Mouse (Mus musculus): ENCODE measurements around the gene Dnase1l3. TPM values are rescaled to one million over a fixed set of nuclear protein-coding genes. Genes with fewer than 3 reads are reported as not detected.

The Dnase1l3 gene
- total and polyA plus RNA-seq, 2 experiments from 2014 or later = 0.07 TPM; not detected in 1

DNA sequence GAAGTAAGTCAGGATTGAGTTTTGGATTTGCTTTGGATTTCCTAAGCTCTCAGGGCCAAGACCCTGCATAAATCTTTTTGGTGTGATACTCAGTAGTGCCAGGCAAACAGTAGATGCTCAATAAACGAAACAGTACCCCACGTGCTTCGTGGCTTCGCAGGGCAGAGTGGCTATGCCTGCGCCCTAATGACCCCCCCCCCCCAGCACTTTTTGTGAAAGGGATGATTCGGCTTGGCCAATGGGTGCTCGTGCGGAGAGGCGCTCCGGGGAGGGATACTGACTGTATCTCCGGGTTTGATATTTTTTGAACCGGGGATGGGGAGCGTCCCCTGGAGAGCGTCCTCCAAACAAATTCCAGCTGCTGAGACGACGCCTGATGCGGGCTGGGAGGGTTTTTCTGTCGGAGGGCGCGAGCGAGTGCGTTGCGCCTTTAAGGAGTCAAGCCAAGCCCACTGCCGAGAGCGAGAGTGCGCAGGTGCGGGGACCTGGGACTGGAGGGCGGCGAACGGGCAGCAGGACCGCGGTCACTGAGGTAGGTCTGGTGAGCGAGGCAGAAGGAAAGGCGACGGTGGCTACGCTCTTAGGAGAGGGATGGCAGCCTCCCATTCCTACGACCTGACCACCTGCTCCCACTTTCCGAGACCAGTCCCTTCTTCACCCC, 8.2 kb upstream of the Dnase1l3 start, which contains the start of gene Abhd6:
TSS of gene Abhd6 (plus strand) at position 471 of the 661 bp plus-strand sequence.
- Histone ChIP-seq H3K4me1 (ENCODE audit: insufficient read depth, low read length) (peaks cover 8% of the 10 kb centered on the region; the same call in 1 of the 2 replicates), H3K27me3 (ENCODE audit: insufficient read depth, low read length) (peaks cover 6% of the 10 kb centered on the region; the same call in 1 of the 2 replicates), H3K27ac (ENCODE audit: low read depth, low read length) (peak within 1 kb of the TSS; percentile 74), H3K36me3 (ENCODE audit: insufficient read depth, low read length) (no peaks in the 10 kb centered on the region), H3K4me3 (ENCODE audit: low read depth, low read length) (peak within 1 kb of the TSS; percentile 58), H3K9me3 (ENCODE audit: low read length) (no peaks in the 10 kb centered on the region), H3K9ac (replicated peaks; ENCODE audit: low read length, poor library complexity, severe bottlenecking) (peak within 1 kb of the TSS; percentile 55), H3K4me2 (ENCODE audit: low read depth, low read length, poor library complexity, severe bottlenecking) (peak within 1 kb of the TSS; percentile 83)
- TF ChIP-seq CTCF (IDR thresholded peaks at IDR 0.05) = no peak; the same call in 1 of the 2 replicates
- 1% methylated on average over 38 of the region's 38 CpGs for WGBS
- ATAC-seq (ENCODE audit: low FRiP score) = peak; percentile 92
- DNase-seq (ENCODE audit: low spot score) = peak; percentile 93

DNA sequence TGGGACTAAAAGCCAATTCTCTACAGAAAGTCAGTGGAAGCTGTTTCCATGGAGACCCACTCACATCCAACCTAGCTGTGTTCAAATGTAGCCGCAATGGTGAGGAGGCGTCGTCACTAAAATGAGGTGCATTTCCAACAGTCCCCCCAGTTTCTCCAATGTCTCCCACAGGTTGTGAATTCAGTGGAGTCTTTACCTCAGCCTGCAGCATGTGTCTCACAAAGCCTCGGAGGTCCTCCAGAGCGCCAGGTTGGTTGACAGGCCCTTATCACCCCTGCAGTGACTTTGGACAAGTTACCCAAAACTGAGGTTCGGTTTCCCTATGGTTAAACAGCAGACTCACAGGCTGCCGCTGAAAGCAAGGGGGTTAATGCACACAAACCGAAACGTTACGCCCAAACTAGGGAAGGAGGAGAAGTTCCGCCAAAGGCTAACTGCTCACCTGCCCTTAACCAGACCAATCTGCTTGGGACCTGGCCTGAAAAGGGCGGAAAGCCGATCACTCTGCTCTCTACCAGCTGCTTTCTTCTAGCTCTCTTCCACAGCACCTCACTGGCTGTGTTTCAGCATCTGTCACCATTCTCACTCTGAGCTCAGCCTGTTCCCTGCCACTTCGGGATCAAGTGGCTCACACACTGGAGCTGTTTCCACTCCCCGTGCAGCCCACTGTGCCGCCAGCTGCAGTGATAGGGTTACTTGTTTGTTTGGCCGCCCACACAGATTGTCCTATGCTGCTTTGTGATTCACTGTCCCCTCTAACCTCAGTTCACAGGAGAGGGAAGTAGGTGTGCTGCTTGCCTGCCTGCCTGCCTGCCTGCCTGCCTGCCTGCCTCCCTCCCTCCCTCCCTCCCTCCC, 6.7 kb upstream of the Dnase1l3 start:
- no peak overlapping the region for H3K4me3 ChIP-seq (ENCODE audit: low read depth, low read length)
- DNase-seq (ENCODE audit: low spot score) (no peak), ATAC-seq (ENCODE audit: low FRiP score) (no peak)
- no peaks in the 10 kb centered on the region for H3K36me3 ChIP-seq (ENCODE audit: insufficient read depth, low read length)
- H3K4me2 ChIP-seq (ENCODE audit: low read depth, low read length, poor library complexity, severe bottlenecking) = no peak overlapping the region; the same call in 1 of the 2 replicates
- H3K27ac ChIP-seq (ENCODE audit: low read depth, low read length) = no peak overlapping the region
- no peak overlapping the region for H3K9ac ChIP-seq (replicated peaks; ENCODE audit: low read length, poor library complexity, severe bottlenecking)
- WGBS = 25% methylated on average over 17 of the region's 17 CpGs
- peaks cover 6% of the 10 kb centered on the region; the same call in 1 of the 2 replicates for H3K27me3 ChIP-seq (ENCODE audit: insufficient read depth, low read length)
- no peaks in the 10 kb centered on the region for H3K9me3 ChIP-seq (ENCODE audit: low read length)
- H3K4me1 ChIP-seq (ENCODE audit: insufficient read depth, low read length) = peaks cover 8% of the 10 kb centered on the region; the same call in 1 of the 2 replicates
- TF ChIP-seq CTCF (IDR thresholded peaks at IDR 0.05) = no peak

DNA sequence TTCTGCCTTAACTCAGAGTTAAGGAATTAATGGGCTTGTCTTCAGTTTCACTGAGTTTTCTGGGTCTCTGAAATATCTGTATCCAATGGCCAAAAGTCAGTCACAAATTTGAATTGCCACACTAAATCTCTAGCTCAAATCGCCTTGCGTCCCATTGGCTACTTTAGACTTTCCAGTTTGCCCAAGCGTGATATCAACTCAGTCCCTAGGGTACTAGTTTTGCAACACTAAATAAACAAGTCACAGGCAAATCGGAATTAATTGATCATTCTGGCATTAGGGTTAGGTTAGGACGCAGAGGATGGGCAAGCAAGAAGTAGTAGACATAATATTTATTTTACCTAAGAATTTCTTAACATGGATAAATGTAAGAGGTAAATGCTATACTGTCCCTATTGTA, 5.9 kb upstream of the Dnase1l3 start:
- DNase-seq (ENCODE audit: low spot score) (no peak), ATAC-seq (ENCODE audit: low FRiP score) (no peak)
- no peak overlapping the region for H3K27ac ChIP-seq (ENCODE audit: low read depth, low read length)
- H3K4me3 ChIP-seq (ENCODE audit: low read depth, low read length) = no peak overlapping the region
- H3K9me3 ChIP-seq (ENCODE audit: low read length) = no peaks in the 10 kb centered on the region
- H3K27me3 ChIP-seq (ENCODE audit: insufficient read depth, low read length) = peaks cover 6% of the 10 kb centered on the region; the same call in 1 of the 2 replicates
- no peak for TF ChIP-seq CTCF (IDR thresholded peaks at IDR 0.05)
- no peak overlapping the region for H3K9ac ChIP-seq (replicated peaks; ENCODE audit: low read length, poor library complexity, severe bottlenecking)
- no peak overlapping the region for H3K4me2 ChIP-seq (ENCODE audit: low read depth, low read length, poor library complexity, severe bottlenecking)
- H3K4me1 ChIP-seq (ENCODE audit: insufficient read depth, low read length) = peaks cover 8% of the 10 kb centered on the region; the same call in 1 of the 2 replicates
- no peaks in the 10 kb centered on the region for H3K36me3 ChIP-seq (ENCODE audit: insufficient read depth, low read length)
- 88% methylated on average over 5 of the region's 5 CpGs for WGBS

DNA sequence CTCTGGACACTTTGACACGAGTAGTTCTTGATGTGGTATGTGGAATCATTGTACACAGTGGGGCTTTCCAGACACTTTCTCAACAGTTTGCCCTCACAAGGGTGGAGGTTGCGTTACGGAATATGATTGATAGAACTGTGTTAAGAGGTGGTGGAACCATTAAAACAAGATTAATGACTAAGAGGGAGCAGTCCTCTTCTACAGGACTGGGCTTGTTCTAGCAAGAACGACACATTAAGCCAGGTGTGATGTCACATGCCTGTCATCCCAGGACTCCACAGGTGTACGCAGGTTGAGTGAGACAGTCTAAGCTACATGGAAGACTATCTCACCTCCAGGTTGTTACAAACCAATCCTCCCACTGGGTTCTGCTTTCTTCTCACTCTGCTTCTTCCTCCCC, 5.1 kb upstream of the Dnase1l3 start:
- H3K9ac ChIP-seq (replicated peaks; ENCODE audit: low read length, poor library complexity, severe bottlenecking) = no peak overlapping the region
- no peak overlapping the region for H3K27ac ChIP-seq (ENCODE audit: low read depth, low read length)
- H3K4me2 ChIP-seq (ENCODE audit: low read depth, low read length, poor library complexity, severe bottlenecking) = no peak overlapping the region
- H3K4me3 ChIP-seq (ENCODE audit: low read depth, low read length) = no peak overlapping the region
- H3K9me3 ChIP-seq (ENCODE audit: low read length) = no peaks in the 10 kb centered on the region
- peaks cover 6% of the 10 kb centered on the region; the same call in 1 of the 2 replicates for H3K4me1 ChIP-seq (ENCODE audit: insufficient read depth, low read length)
- TF ChIP-seq CTCF (IDR thresholded peaks at IDR 0.05) = no peak
- H3K27me3 ChIP-seq (ENCODE audit: insufficient read depth, low read length) = peaks cover 6% of the 10 kb centered on the region; the same call in 1 of the 2 replicates
- H3K36me3 ChIP-seq (ENCODE audit: insufficient read depth, low read length) = no peaks in the 10 kb centered on the region
- 87% methylated on average over 5 of the region's 5 CpGs for whole genome bisulfite sequencing
- DNase-seq (ENCODE audit: low spot score) (no peak), ATAC-seq (ENCODE audit: low FRiP score) (no peak)

DNA sequence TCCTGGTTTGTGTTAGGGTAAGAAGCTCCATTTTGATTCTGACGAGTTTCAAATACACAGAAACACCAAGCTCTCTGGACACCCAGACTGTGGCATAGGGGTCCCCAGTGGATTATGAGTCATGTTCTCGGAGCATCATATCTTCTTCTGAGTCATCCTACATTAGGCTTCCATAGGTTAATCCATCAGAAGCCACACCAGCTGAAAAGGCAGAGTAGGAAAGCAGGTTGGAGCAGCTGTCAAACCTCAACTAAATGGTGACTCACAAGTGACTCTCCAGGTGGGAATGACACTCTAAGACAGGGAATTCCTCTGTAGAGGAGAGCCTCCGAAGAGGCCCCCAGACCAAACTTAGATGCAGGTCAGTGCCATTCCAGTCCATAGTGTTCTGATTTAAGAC, 4.7 kb upstream of the Dnase1l3 start:
- H3K36me3 ChIP-seq (ENCODE audit: insufficient read depth, low read length) = no peaks in the 10 kb centered on the region
- no peak overlapping the region for H3K4me2 ChIP-seq (ENCODE audit: low read depth, low read length, poor library complexity, severe bottlenecking)
- no peak overlapping the region for H3K27ac ChIP-seq (ENCODE audit: low read depth, low read length)
- no peak overlapping the region for H3K9ac ChIP-seq (replicated peaks; ENCODE audit: low read length, poor library complexity, severe bottlenecking)
- no peaks in the 10 kb centered on the region for H3K9me3 ChIP-seq (ENCODE audit: low read length)
- TF ChIP-seq CTCF (IDR thresholded peaks at IDR 0.05) = no peak
- WGBS = 81% methylated on average over 3 of the region's 3 CpGs
- H3K4me3 ChIP-seq (ENCODE audit: low read depth, low read length) = no peak overlapping the region
- DNase-seq (ENCODE audit: low spot score) (no peak), ATAC-seq (ENCODE audit: low FRiP score) (no peak)
- H3K27me3 ChIP-seq (ENCODE audit: insufficient read depth, low read length) = peaks cover 6% of the 10 kb centered on the region; the same call in 1 of the 2 replicates
- peaks cover 2% of the 10 kb centered on the region; the same call in 1 of the 2 replicates for H3K4me1 ChIP-seq (ENCODE audit: insufficient read depth, low read length)

All from midbrain, postnatal 0 days (tissue).